Mouse (Mus musculus) lung, postnatal 14 days (tissue): Measurements from ENCODE around the gene Snapc1.

ENCODE experiments used
- DNase-seq: peaks from one replicate; pipeline ENCODE4 v3.0.0; 2021

Snapc1 gene

GRCm38 (mm10) chr12:73997297-73998127 is 33.2 kb downstream of the Snapc1 start, which contains the start of gene Syt16:
Gene Syt16 (plus strand): TSS chr12:73997661.
- no peak for DNase-seq

DNA sequence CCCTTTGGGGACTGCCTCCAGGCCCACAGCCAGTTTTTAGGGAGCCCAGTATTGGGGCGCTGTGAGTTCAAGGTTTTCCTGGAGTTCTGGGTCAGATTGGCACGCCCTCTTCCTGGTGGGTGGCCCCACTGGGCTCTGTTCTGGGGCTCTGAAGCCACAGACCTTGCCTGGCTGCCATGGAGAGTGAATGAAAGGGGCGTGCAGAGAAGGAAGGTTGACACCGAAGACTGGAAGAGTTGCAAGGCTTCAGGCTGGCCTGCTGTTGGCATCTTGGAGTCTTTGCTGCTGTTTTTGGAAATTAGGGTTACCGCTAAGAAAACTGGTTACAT is 33.8 kb downstream of the Snapc1 start:
- DNase-seq: no peak

- no peak for DNase-seq
Measured at GRCm38 (mm10) chr12:74002449-74002848, 38.2 kb downstream of the Snapc1 start.

DNA sequence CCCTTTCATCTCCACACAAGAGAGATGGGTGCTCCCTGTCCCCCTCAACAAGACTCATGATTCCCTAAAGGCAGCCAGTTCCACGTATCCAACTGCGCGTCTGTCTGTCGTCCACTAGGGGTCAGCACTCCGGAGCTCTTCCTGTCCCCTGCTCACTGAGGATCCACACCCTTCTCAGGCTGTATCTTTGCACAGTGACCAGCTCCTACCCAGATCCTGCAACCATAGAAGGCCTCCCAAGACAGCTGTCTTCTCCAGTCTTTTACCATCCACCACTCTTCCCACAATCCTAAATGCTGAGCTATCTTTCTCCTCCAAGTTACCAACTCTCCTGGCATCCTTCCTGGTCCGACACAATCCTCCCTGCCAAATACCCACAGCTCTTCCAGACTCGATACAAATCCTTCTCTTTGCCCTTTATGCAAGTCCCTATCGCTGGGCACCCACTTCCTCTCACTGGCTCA is 45.2 kb downstream of the Snapc1 start:
- peak; percentile 49 for DNase-seq

DNA sequence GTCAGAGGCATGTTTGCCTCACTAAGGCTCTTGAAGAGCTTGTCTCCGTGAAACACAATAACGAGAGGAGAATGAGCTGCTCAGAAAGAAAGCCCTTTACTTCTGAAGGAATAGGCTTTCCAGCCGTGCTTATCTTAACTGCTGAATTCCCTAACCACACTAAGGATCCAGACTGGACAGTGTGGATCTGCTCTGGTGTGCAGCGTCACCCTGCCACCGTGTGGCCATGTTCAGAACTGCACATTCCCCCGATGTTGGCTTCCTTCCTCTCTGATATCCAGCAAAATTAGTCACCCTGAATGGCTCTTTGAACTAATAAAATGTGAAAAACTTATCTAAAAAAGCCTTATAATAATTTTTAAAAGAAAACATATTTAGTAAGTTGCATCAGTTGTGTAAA is 49.5 kb downstream of the Snapc1 start:
- DNase-seq: peak; percentile 86

GRCm38 (mm10) chr12:74014739-74015270 is 50.5 kb downstream of the Snapc1 start:
- peak; percentile 60 for DNase-seq

DNA sequence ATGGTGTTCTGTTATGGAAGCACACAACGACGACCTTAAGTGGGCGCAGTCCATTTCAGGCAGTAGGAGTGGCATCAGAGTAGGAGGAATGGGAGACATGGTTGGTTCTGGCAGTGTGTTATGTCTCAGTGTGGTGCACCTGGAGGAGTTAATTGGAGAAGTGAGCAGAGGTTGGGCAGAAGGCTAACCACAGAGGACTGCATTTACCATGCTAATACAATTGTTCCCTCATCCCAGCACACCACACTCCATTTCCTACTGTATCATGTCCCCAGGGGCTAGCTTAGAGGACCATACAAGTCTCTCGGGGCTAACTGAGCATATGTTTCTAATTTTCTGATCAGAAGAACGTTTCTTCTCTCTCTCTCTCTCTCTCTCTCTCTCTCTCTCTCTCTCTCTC is 51.2 kb downstream of the Snapc1 start:
- no peak for DNase-seq

GRCm38 (mm10) chr12:74023260-74023659 is 59.0 kb downstream of the Snapc1 start:
- no peak for DNase-seq

- DNase-seq: no peak
Measured at GRCm38 (mm10) chr12:74024912-74025311, 60.6 kb downstream of the Snapc1 start.
